Mouse (Mus musculus) liver, postnatal 0 days (tissue): ENCODE measurements around the gene Brdt. TPM values are rescaled to one million over a fixed set of nuclear protein-coding genes. Genes with fewer than 3 reads are reported as not detected.

Source experiments
- ATAC-seq: fragments of 200-750 bp; cut with Nextera tagmentation; 2 replicates; pipeline ENCODE4 v1.8.0; 2017; ENCODE audit warnings: mild to moderate bottlenecking, moderate library complexity
- DNase-seq: peaks from one replicate; pipeline ENCODE4 v3.0.0-alpha.2; 2016
- H3K27ac ChIP-seq: fragments of 300-500 bp; sonication (generic); 2 replicates; pipeline ENCODE4 v1.5.1; 2014; ENCODE audit warnings: antibody characterized with exemption, moderate library complexity, mild to moderate bottlenecking, low read depth
- H3K27me3 ChIP-seq: fragments of 300-500 bp; sonication (generic); 2 replicates; pipeline ENCODE4 v1.6.1; 2014; ENCODE audit warnings: low read length, control low read depth, mixed read lengths; ENCODE audit not compliant: insufficient read depth
- H3K36me3 ChIP-seq: fragments of 300-500 bp; sonication (generic); replicated peaks from 2 replicates; pipeline ENCODE4 v1.6.1; 2014; ENCODE audit warnings: mild to moderate bottlenecking, control low read depth, low read length, moderate library complexity, mixed read lengths; ENCODE audit not compliant: insufficient read depth
- H3K4me1 ChIP-seq: fragments of 300-500 bp; sonication (generic); 2 replicates; pipeline ENCODE4 v1.6.1; 2014; ENCODE audit warnings: antibody characterized with exemption, mild to moderate bottlenecking, control low read depth; ENCODE audit not compliant: insufficient read depth
- H3K4me2 ChIP-seq: fragments of 300-500 bp; sonication (generic); 2 replicates; pipeline ENCODE4 v1.6.1; 2014; ENCODE audit warnings: low read depth, mild to moderate bottlenecking, low read length, moderate library complexity, mixed read lengths
- H3K4me3 ChIP-seq: fragments of 300-500 bp; sonication (generic); 2 replicates; pipeline ENCODE4 v1.5.1; 2014; ENCODE audit warnings: low read depth, low read length
- H3K9ac ChIP-seq: fragments of 300-500 bp; sonication (generic); replicated peaks from 2 replicates; pipeline ENCODE4 v1.6.1; 2014; ENCODE audit warnings: mild to moderate bottlenecking, moderate library complexity
- H3K9me3 ChIP-seq: fragments of 300-500 bp; sonication (generic); 2 replicates; pipeline ENCODE4 v1.6.1; 2016; ENCODE audit warnings: mild to moderate bottlenecking, control low read depth, low read length, mixed read lengths
- CTCF ChIP-seq: sonication (generic); IDR thresholded peaks from 2 replicates; pipeline ENCODE4 v1.5.1; 2016; ENCODE audit warnings: antibody characterized with exemption, low read depth
- EP300 ChIP-seq: IDR thresholded peaks from 2 replicates; pipeline ENCODE4 v1.6.1; 2016; ENCODE audit warnings: antibody characterized with exemption, low read depth, mild to moderate bottlenecking
- WGBS: fragments of 180-500 bp; shearing (Covaris S2); extraction: QIAGEN DNeasy Blood & Tissue Kit; methylation state at CpG from one replicate; pipeline ENCODE4 v1.1.7; 2014; ENCODE audit not compliant: insufficient replicate concordance; 5-methylcytosine and 5-hydroxymethylcytosine counted together
- polyA plus RNA-seq: library from polyadenylated mRNA; unstranded; fragments of >200 nt; fragmentation: Nextera tagmentation; extraction: Ambion mirVana; gene quantifications from 2 replicates; pipeline ENCODE4 v1.2.1, GENCODE M21; 2015

Brdt gene
- polyA plus RNA-seq, 1 experiment from 2014 or later, result 0.29 TPM

GRCm38 (mm10) chr5:107355801-107356200, 24.8 kb downstream of the Brdt start:
- TF ChIP-seq CTCF, result no peak
- no peak for TF ChIP-seq EP300
- no peak overlapping the region for H3K4me3 ChIP-seq
- ATAC-seq (no peak), DNase-seq (no peak)
- WGBS, result 33% methylated on average over 1 of the region's 1 CpGs
- peaks cover 3% of the 10 kb centered on the region for H3K4me1 ChIP-seq
- no peak overlapping the region for H3K9ac ChIP-seq
- H3K27ac ChIP-seq, result no peak overlapping the region
- no peaks in the 10 kb centered on the region for H3K36me3 ChIP-seq
- no peaks in the 10 kb centered on the region for H3K9me3 ChIP-seq
- no peak overlapping the region for H3K4me2 ChIP-seq
- H3K27me3 ChIP-seq, result no peaks in the 10 kb centered on the region

- Histone ChIP-seq H3K9ac (no peak overlapping the region), H3K27me3 (no peaks in the 10 kb centered on the region), H3K9me3 (no peaks in the 10 kb centered on the region), H3K4me1 (peaks cover 3% of the 10 kb centered on the region), H3K4me3 (no peak overlapping the region), H3K27ac (no peak overlapping the region), H3K36me3 (no peaks in the 10 kb centered on the region), H3K4me2 (no peak overlapping the region)
- DNase-seq (no peak), ATAC-seq (no peak)
- 79% methylated on average over 8 of the region's 8 CpGs for WGBS
- TF ChIP-seq CTCF (no peak), EP300 (no peak)
These were observed 26.8 kb downstream of the Brdt start for GRCm38 (mm10) chr5:107357723-107358122.

GRCm38 (mm10) chr5:107359395-107360053, 28.6 kb downstream of the Brdt start:
- peak overlapping the region; percentile 53 for H3K9ac ChIP-seq
- no peaks in the 10 kb centered on the region for H3K36me3 ChIP-seq
- H3K4me1 ChIP-seq, result peaks cover 3% of the 10 kb centered on the region
- H3K27ac ChIP-seq, result peak overlapping the region; percentile 69
- peak overlapping the region; percentile 72 for H3K4me2 ChIP-seq
- TF ChIP-seq CTCF (no peak), EP300 (no peak)
- no peaks in the 10 kb centered on the region for H3K9me3 ChIP-seq
- peak overlapping the region; percentile 65 for H3K4me3 ChIP-seq
- ATAC-seq, result peak; percentile 100
- peak; percentile 92 for DNase-seq
- no peaks in the 10 kb centered on the region for H3K27me3 ChIP-seq
- WGBS, result under 1% methylated on average over 32 of the region's 40 CpGs

DNA sequence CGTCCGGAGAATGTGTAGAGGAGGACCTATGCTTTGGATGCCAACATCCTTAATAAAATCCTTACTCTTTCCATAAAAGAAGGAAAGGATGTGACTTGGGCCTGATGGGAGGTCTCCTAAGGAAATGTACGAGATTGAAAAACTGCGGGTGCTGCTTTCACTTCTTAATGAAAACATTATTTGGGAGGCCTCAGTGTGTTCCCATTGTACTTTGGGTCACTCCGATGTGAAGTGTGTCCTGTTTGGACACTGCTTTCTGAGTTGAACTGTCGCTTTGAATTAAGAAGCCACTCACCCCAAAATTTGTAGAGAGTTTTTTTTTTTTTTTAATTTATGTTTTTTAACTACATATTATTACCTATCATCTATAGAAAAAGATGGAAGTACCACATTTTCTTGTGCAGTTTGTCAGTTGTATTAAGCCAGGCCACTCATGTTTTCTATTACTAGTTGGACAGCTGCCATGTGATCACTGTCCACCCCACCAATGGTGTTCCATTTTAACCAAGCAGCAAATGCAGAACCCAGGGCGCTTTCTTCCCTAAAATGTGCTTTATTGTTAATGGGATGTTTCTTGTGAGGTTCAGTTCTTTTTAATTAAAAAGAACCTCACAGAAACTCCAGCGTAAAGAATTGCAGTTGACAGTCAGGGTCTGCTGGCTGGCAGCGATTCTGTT, 29.2 kb downstream of the Brdt start:
- Histone ChIP-seq H3K9me3 (no peaks in the 10 kb centered on the region), H3K36me3 (no peaks in the 10 kb centered on the region), H3K4me2 (peak overlapping the region; percentile 72), H3K9ac (peak overlapping the region; percentile 53), H3K4me1 (peaks cover 3% of the 10 kb centered on the region), H3K4me3 (peak overlapping the region; percentile 65), H3K27me3 (no peaks in the 10 kb centered on the region), H3K27ac (0 out of 2 replicates have a peak overlapping the region, but pooled peaks have one; percentile 69)
- TF ChIP-seq CTCF (no peak), EP300 (no peak)
- 35% methylated on average over 9 of the region's 9 CpGs for WGBS
- no peak for DNase-seq
- no peak for ATAC-seq

- ATAC-seq (no peak), DNase-seq (no peak)
- TF ChIP-seq EP300 (no peak), CTCF (no peak)
- H3K27ac ChIP-seq, result no peak overlapping the region
- H3K9me3 ChIP-seq, result no peaks in the 10 kb centered on the region
- no peak overlapping the region for H3K4me2 ChIP-seq
- H3K36me3 ChIP-seq, result no peaks in the 10 kb centered on the region
- H3K27me3 ChIP-seq, result no peaks in the 10 kb centered on the region
- no peak overlapping the region for H3K9ac ChIP-seq
- 71% methylated on average over 3 of the region's 3 CpGs for WGBS
- H3K4me3 ChIP-seq, result no peak overlapping the region
- no peaks in the 10 kb centered on the region for H3K4me1 ChIP-seq
These were observed 39.1 kb downstream of the Brdt start for GRCm38 (mm10) chr5:107370040-107370439.

DNA sequence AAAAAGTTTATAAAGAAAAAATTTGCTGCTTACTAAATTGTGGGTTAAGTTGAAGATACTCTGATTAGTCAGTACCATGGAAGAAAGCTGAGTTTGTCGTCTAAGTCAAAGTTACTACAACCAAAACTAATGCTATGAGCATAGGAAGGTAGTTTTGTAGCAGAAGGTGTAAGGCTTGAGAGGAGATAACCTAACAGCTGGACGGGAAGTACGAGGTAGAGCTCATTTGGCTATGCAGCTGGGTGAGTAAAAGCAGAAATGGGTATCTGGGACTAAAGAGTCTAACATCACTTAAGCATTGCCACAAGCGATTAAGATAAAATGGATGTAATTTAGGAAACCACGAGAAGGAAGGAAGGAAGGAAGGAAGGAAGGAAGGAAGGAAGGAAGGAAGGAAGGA, 40.4 kb downstream of the Brdt start:
- no peak overlapping the region for H3K27ac ChIP-seq
- no peaks in the 10 kb centered on the region for H3K9me3 ChIP-seq
- H3K9ac ChIP-seq, result no peak overlapping the region
- H3K36me3 ChIP-seq, result no peaks in the 10 kb centered on the region
- no peak for ATAC-seq
- no peaks in the 10 kb centered on the region for H3K27me3 ChIP-seq
- H3K4me1 ChIP-seq, result no peaks in the 10 kb centered on the region
- H3K4me3 ChIP-seq, result no peak overlapping the region
- no peak for DNase-seq
- WGBS, result 72% methylated on average over 5 of the region's 5 CpGs
- no peak overlapping the region for H3K4me2 ChIP-seq
- TF ChIP-seq EP300, result no peak
- no peak for TF ChIP-seq CTCF
